Mouse (Mus musculus) ES-E14 (cell line): Measurements from ENCODE around the gene Nfx1. TPM values are rescaled to one million over a fixed set of nuclear protein-coding genes. Genes with fewer than 3 reads are reported as not detected.

ENCODE experiments used
- DNase-seq: peaks from one replicate; pipeline ENCODE4 v3.0.0-alpha.2; 2013; ENCODE audit warnings: low read depth, low spot score
- H3K27ac ChIP-seq: 2 replicates; pipeline ENCODE4 v1.5.1; 2012; ENCODE audit warnings: low read depth, mild to moderate bottlenecking, low read length, moderate library complexity, mixed read lengths; ENCODE audit not compliant: poor library complexity, insufficient read depth, severe bottlenecking
- H3K36me3 ChIP-seq: 2 replicates; pipeline ENCODE4 v1.6.1; 2012; ENCODE audit warnings: mild to moderate bottlenecking, low read length, moderate library complexity, mixed read lengths; ENCODE audit not compliant: control insufficient read depth, poor library complexity, insufficient read depth, severe bottlenecking
- H3K4me1 ChIP-seq, 2 experiments: fragments of 150-350 bp in 1 of 2; sonication (generic) in 1 of 2; 2 replicates each; pipeline ENCODE4 v1.6.1; 2012; ENCODE audit warnings: low read length in 2 of 2, mild to moderate bottlenecking in 1 of 2, mixed read lengths in 1 of 2; ENCODE audit not compliant: control insufficient read depth in 2 of 2, insufficient read depth in 2 of 2, poor library complexity in 1 of 2
- H3K4me3 ChIP-seq, 2 experiments: fragments of 150-350 bp in 1 of 2; sonication (generic) in 1 of 2; 2 replicates each; pipeline ENCODE4 v1.5.1; 2012; ENCODE audit warnings: low read length in 2 of 2, low read depth in 1 of 2, mild to moderate bottlenecking in 1 of 2, mixed read lengths in 1 of 2; ENCODE audit not compliant: insufficient read depth in 1 of 2, poor library complexity in 1 of 2, severe bottlenecking in 1 of 2
- H3K9ac ChIP-seq: 2 replicates; pipeline ENCODE4 v1.6.1; 2012; ENCODE audit warnings: low read depth, mild to moderate bottlenecking, low read length, mixed read lengths; ENCODE audit not compliant: poor library complexity, insufficient read depth, severe bottlenecking
- H3K9me3 ChIP-seq: fragments of 150-350 bp; sonication (generic); 2 replicates; pipeline ENCODE4 v1.6.1; 2012; ENCODE audit warnings: low read depth, mild to moderate bottlenecking, low read length; ENCODE audit not compliant: control insufficient read depth, insufficient read depth
- CHD2 ChIP-seq: IDR thresholded peaks from 2 replicates; pipeline ENCODE4 v1.6.1; 2014; ENCODE audit warnings: mild to moderate bottlenecking, low read depth, low read length, inconsistent platforms
- HCFC1 ChIP-seq: IDR thresholded peaks from 2 replicates; pipeline ENCODE4 v1.6.1; 2012; ENCODE audit warnings: low read length, inconsistent platforms, borderline replicate concordance; ENCODE audit not compliant: insufficient read depth
- MAFK ChIP-seq: IDR thresholded peaks from 2 replicates; pipeline ENCODE4 v1.6.1; 2014; ENCODE audit warnings: mild to moderate bottlenecking, low read depth, low read length, inconsistent platforms; ENCODE audit not compliant: insufficient read depth
- ZC3H11A ChIP-seq: IDR thresholded peaks from 2 replicates; pipeline ENCODE4 v1.6.1; 2012; ENCODE audit warnings: low read depth, mild to moderate bottlenecking, inconsistent platforms, low read length, borderline replicate concordance
- ZNF384 ChIP-seq: IDR thresholded peaks from 2 replicates; pipeline ENCODE4 v1.6.1; 2012; ENCODE audit warnings: low read depth, low read length, inconsistent platforms
- in situ Hi-C, 2 experiments: fragments of 600-800 bp; cut with MboI; formaldehyde crosslinking; loops; one replicate each; pipeline ENCODE4 v1.15.1; 2025; ENCODE audit warnings: low sequenced_read_pairs in 2 of 2, inconsistent platforms in 1 of 2; ENCODE audit not compliant: unreplicated experiment in 2 of 2
- total RNA-seq: library from RNA; depleted of rRNA; stranded (reverse); fragments of 300-350 nt; gene quantifications from 2 replicates; pipeline ENCODE4 v1.2.3, GENCODE M21; 2012

Nfx1 gene
- total RNA-seq, 1 experiment: 71.7 TPM

- TF ChIP-seq HCFC1 (no peak), MAFK (no peak), ZC3H11A (no peak), CHD2 (no peak), ZNF384 (no peak)
- in situ Hi-C loops: no loop called here
- Histone ChIP-seq H3K36me3 (peaks cover 10% of the 10 kb centered on the region), H3K4me1 (peaks cover 0 to 4% of the 10 kb centered on the region in 2 experiments; a peak in 1 of 4 replicates), H3K9me3 (no peaks in the 10 kb centered on the region), H3K4me3 (peak overlapping the region; percentile 94 to 97), H3K27ac (peak overlapping the region; percentile 54), H3K9ac (peak overlapping the region; percentile 90)
- no peak for DNase-seq
These were observed 189 bp upstream of the Nfx1 start for GRCm38 (mm10) chr4:40970592-40970841.

GRCm38 (mm10) chr4:40971744-40972143 lies 1.0 kb downstream of the Nfx1 start:
- H3K27ac ChIP-seq: no peak overlapping the region; the same call in 1 of the 2 replicates
- TF ChIP-seq HCFC1 (peak; percentile 65; the same call in 1 of the 2 replicates), ZC3H11A (no peak), CHD2 (no peak), MAFK (no peak), ZNF384 (peak; percentile 95)
- H3K4me3 ChIP-seq: peak overlapping the region; percentile 94 to 97
- peaks cover 10% of the 10 kb centered on the region for H3K36me3 ChIP-seq
- no peaks in the 10 kb centered on the region for H3K9me3 ChIP-seq
- H3K4me1 ChIP-seq: peaks cover 0 to 4% of the 10 kb centered on the region in 2 experiments; a peak in 1 of 4 replicates
- peak overlapping the region; percentile 95; the same call in 1 of the 2 replicates for H3K9ac ChIP-seq
- in situ Hi-C loops: no loop called here
- DNase-seq: peak; percentile 59

GRCm38 (mm10) chr4:40974011-40974410 lies 3.3 kb downstream of the Nfx1 start:
- DNase-seq: no peak
- no peak for TF ChIP-seq CHD2
- no peak for TF ChIP-seq ZC3H11A
- no peak for TF ChIP-seq ZNF384
- no peak for TF ChIP-seq MAFK
- TF ChIP-seq HCFC1: no peak
- peaks cover 19% of the 10 kb centered on the region for H3K36me3 ChIP-seq
- H3K9me3 ChIP-seq: no peaks in the 10 kb centered on the region
- in situ Hi-C loops: no loop called here
- H3K4me3 ChIP-seq: no peak overlapping the region
- peaks cover 0 to 4% of the 10 kb centered on the region in 2 experiments; a peak in 2 of 4 replicates for H3K4me1 ChIP-seq
- no peak overlapping the region for H3K27ac ChIP-seq
- no peak overlapping the region for H3K9ac ChIP-seq

- H3K9ac ChIP-seq: no peak overlapping the region
- in situ Hi-C loops: no loop called here
- H3K9me3 ChIP-seq: no peaks in the 10 kb centered on the region
- DNase-seq: no peak
- TF ChIP-seq MAFK: no peak
- TF ChIP-seq ZNF384: no peak
- no peak for TF ChIP-seq CHD2
- TF ChIP-seq ZC3H11A: no peak
- no peak for TF ChIP-seq HCFC1
- no peak overlapping the region for H3K27ac ChIP-seq
- no peak overlapping the region for H3K4me3 ChIP-seq
- peaks cover 0 to 4% of the 10 kb centered on the region in 2 experiments; a peak in 2 of 4 replicates for H3K4me1 ChIP-seq
- H3K36me3 ChIP-seq: peaks cover 26% of the 10 kb centered on the region
These were observed 5.0 kb downstream of the Nfx1 start for GRCm38 (mm10) chr4:40975678-40976077.

- DNase-seq: no peak
- Histone ChIP-seq H3K4me1 (peaks cover 2 to 6% of the 10 kb centered on the region in 2 experiments; a peak in 3 of 4 replicates), H3K9me3 (no peaks in the 10 kb centered on the region), H3K9ac (no peak overlapping the region), H3K4me3 (no peak overlapping the region), H3K27ac (no peak overlapping the region), H3K36me3 (peaks cover 28% of the 10 kb centered on the region)
- no peak for TF ChIP-seq ZNF384
- in situ Hi-C loops: no loop called here
These were observed 5.9 kb downstream of the Nfx1 start for GRCm38 (mm10) chr4:40976651-40977050.
